Mouse (Mus musculus) embryonic facial prominence, embryonic 10.5 days (tissue): Measurements from ENCODE around the gene Fbxw20. TPM values are rescaled to one million over a fixed set of nuclear protein-coding genes. Genes with fewer than 3 reads are reported as not detected.
"Not testable (repeated sequence)": the region's sequence is repeated elsewhere in the genome, so short reads cannot be mapped to it uniquely, and the experiment has no call there.

Experiments used
- DNase-seq: peaks from one replicate; pipeline ENCODE4 v3.0.0-alpha.2; 2017; ENCODE audit warnings: low spot score
- H3K27ac ChIP-seq: fragments of 300-500 bp; sonication (generic); replicated peaks from 2 replicates; pipeline ENCODE4 v1.5.1; 2016; ENCODE audit warnings: mild to moderate bottlenecking
- H3K27me3 ChIP-seq: fragments of 300-500 bp; sonication (generic); replicated peaks from 2 replicates; pipeline ENCODE4 v1.6.1; 2016; ENCODE audit warnings: low read depth, mild to moderate bottlenecking; ENCODE audit not compliant: poor library complexity, severe bottlenecking
- H3K36me3 ChIP-seq: fragments of 300-500 bp; sonication (generic); replicated peaks from 2 replicates; pipeline ENCODE4 v1.6.1; 2016; ENCODE audit warnings: mild to moderate bottlenecking, moderate library complexity
- H3K4me1 ChIP-seq: fragments of 300-500 bp; sonication (generic); 2 replicates; pipeline ENCODE4 v1.6.1; 2016
- H3K4me3 ChIP-seq: fragments of 300-500 bp; sonication (generic); 2 replicates; pipeline ENCODE4 v1.5.1; 2016; ENCODE audit warnings: mild to moderate bottlenecking, moderate library complexity
- H3K9me3 ChIP-seq: fragments of 300-500 bp; sonication (generic); 2 replicates; pipeline ENCODE4 v1.6.1; 2016; ENCODE audit warnings: mild to moderate bottlenecking
- WGBS: fragments of 180-500 bp; shearing (Covaris S2); methylation state at CpG from one replicate; pipeline ENCODE4 v1.1.7; 2016; 5-methylcytosine and 5-hydroxymethylcytosine counted together
- polyA plus RNA-seq: library from polyadenylated mRNA; unstranded; fragments of >200 nt; fragmentation: Nextera tagmentation; extraction: Ambion mirVana; gene quantifications from 2 replicates; pipeline ENCODE4 v1.2.1, GENCODE M21; 2016

Fbxw20 gene
- not detected in 2 replicates for polyA plus RNA-seq

GRCm38 (mm10) chr9:109234654-109235053 is at the start of gene Fbxw20:
Gene Fbxw20, minus strand, starts transcription at chr9:109234754.
- 84% methylated on average over 1 of the region's 1 CpGs for WGBS
- DNase-seq, result no peak

GRCm38 (mm10) chr9:109263041-109263440 is 28.5 kb upstream of the Fbxw20 start:
- Histone ChIP-seq H3K9me3 (peaks cover 8% of the 10 kb centered on the region; the same call in 1 of the 2 replicates), H3K27ac (no peak overlapping the region), H3K4me1 (no peaks in the 10 kb centered on the region), H3K4me3 (no peak overlapping the region), H3K27me3 (no peaks in the 10 kb centered on the region), H3K36me3 (no peaks in the 10 kb centered on the region)
- no peak for DNase-seq
- 71% methylated on average over 2 of the region's 2 CpGs for WGBS

More at GRCm38 (mm10) chr9:109234654-109235053, at the start of gene Fbxw20:
- H3K27ac ChIP-seq, result no peak within 1 kb of the TSS
- no peaks in the 10 kb centered on the region for H3K27me3 ChIP-seq
- H3K9me3 ChIP-seq, result no peaks in the 10 kb centered on the region
- no peaks in the 10 kb centered on the region for H3K36me3 ChIP-seq
- H3K4me1 ChIP-seq, result no peaks in the 10 kb centered on the region
- H3K4me3 ChIP-seq, result no peak within 1 kb of the TSS

DNA sequence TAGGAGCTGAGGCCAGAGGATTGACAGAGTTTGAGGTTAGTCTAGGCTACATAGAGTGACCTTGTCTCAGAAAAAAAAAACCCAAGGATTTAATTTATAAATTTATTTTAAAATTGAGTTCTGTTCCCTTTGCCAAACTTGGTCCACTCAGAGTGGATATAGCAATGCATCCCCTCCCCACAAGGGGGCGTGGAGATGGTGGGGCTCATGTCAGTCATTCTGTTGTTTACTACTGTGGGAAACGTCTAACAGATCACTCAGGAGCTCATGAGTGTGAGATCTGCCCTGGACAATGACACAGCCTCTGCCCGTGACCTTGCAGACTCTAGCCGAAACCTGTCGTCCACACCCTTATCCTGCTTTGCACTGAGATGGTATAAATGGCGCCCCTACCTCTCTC is 16.1 kb downstream of the Fbxw20 start:
- H3K36me3 ChIP-seq, result no peaks in the 10 kb centered on the region
- H3K4me1 ChIP-seq, result no peaks in the 10 kb centered on the region
- H3K27ac ChIP-seq, result no peak overlapping the region
- H3K4me3 ChIP-seq, result no peak overlapping the region
- peak; percentile 10 for DNase-seq
- WGBS, result 69% methylated on average over 6 of the region's 6 CpGs
- H3K9me3 ChIP-seq, result no peaks in the 10 kb centered on the region
- H3K27me3 ChIP-seq, result no peaks in the 10 kb centered on the region

DNA sequence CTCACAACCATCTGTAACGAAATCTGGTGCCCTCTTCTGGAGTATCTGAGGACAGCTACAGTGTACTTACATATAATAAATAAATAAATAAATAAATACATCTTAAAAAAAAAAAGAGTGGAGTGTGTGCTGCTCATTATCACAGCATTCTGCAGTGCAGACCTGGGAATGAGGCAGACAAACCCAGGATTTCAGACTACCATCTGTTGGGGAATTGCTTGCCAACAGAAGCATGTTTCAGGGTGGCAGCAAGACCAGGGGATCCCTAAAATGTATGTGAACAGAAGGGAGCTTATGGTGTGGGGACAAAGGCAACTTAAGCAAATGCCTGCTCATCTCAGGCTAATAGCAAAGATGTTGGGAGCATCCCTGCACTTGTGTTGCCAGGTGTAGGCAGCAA is 33.2 kb downstream of the Fbxw20 start:
- not testable (repeated sequence) for H3K9me3 ChIP-seq, H3K4me1 ChIP-seq, H3K4me3 ChIP-seq, H3K27me3 ChIP-seq, DNase-seq, H3K27ac ChIP-seq, H3K36me3 ChIP-seq
- 69% methylated on average over 1 of the region's 1 CpGs for WGBS

DNA sequence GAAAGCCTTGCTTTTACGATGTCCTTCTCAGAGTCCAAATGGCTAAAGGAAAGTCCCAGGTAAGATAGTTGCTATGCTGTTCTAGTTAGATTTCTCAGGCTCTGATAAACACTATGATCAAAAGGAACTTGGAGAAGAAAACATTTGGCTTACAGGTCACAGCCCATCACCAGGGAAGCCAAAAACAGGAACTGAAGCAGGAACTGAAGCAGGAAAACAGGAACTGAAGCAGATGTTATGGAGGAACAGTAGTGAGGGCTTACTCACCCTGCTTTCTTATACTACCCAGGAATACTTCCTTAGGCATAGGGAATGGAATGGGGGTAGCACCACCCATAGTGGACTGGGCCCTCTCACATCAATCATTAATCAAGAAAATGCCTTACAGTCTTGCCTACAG is 34.2 kb downstream of the Fbxw20 start:
- no peaks in the 10 kb centered on the region for H3K4me1 ChIP-seq
- 91% methylated on average over 1 of the region's 1 CpGs for WGBS
- no peak overlapping the region for H3K27ac ChIP-seq
- DNase-seq, result no peak
- H3K27me3 ChIP-seq, result no peaks in the 10 kb centered on the region
- no peak overlapping the region for H3K4me3 ChIP-seq
- no peaks in the 10 kb centered on the region for H3K36me3 ChIP-seq
- no peaks in the 10 kb centered on the region for H3K9me3 ChIP-seq

DNA sequence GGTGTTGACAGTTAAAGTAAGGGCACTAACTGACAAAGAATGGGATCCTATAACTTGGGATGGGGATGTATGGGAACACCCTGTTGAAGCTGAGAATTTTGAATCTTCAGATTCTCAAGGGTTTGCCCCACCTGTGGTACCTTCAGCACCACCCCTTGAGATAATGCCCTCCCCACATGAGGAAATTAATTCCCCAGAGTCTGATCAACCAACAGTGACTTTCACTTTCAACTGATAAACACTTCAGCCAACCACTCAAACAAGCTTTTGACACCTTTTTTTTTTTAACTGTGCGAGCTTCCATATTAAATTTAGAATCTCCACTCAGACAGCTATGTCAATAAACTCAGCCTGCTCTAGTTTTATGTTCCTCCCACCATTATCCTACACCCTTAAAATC is 35.2 kb downstream of the Fbxw20 start:
- 82% methylated on average over 1 of the region's 1 CpGs for WGBS
- no peaks in the 10 kb centered on the region for H3K4me1 ChIP-seq
- no peak overlapping the region for H3K27ac ChIP-seq
- H3K27me3 ChIP-seq, result no peaks in the 10 kb centered on the region
- no peaks in the 10 kb centered on the region for H3K36me3 ChIP-seq
- no peaks in the 10 kb centered on the region for H3K9me3 ChIP-seq
- DNase-seq, result no peak
- H3K4me3 ChIP-seq, result no peak overlapping the region

DNA sequence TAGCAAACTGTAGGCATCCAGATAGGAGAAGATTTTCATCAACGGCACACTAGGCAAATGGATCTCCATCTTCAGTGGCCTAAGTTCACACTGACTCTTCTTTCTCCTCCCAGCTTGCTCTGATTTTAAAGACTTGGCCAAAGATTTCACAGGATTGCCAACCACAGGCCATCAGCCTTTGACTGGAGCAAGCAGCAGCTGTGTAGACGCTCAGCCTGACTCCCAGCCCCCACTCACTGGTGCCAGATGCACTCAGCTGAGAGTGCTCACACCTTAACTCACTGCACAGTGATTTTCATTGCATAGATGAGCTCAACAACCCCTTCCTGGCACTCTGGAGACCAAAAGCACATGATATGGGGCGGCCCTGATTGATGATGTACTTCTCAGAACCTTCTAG is 38.7 kb downstream of the Fbxw20 start, which contains the start of gene Fbxw13:
Gene Fbxw13 (minus strand): TSS at position 101 of the 400 bp plus-strand sequence.
- not testable (repeated sequence) for H3K4me3 ChIP-seq, H3K9me3 ChIP-seq, H3K27ac ChIP-seq, H3K27me3 ChIP-seq, DNase-seq, H3K36me3 ChIP-seq, H3K4me1 ChIP-seq
- WGBS, result 85% methylated on average over 3 of the region's 3 CpGs

DNA sequence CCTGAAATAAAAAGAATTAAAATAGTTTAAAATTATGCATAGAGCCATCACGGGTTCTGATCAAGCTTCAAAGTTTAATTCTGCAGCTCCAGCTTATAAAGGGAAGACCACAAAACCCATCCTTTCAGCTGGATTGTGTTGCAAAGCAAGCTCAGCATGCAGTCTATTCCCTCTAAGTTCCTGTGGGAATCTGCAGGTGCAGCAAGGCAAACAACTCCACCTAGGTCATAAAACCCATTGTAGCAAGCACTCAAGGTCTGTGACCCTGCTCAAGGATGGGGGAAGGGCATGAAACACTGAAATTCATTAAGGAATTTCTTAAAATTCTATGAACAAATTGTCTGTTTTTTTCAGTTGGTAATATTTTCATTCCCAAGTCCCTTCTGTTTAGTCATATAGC is 57.3 kb downstream of the Fbxw20 start:
- H3K27me3 ChIP-seq, result no peaks in the 10 kb centered on the region
- no peaks in the 10 kb centered on the region; the same call in 1 of the 2 replicates for H3K9me3 ChIP-seq
- WGBS, result 84% methylated on average over 1 of the region's 1 CpGs
- H3K4me1 ChIP-seq, result no peaks in the 10 kb centered on the region
- DNase-seq, result no peak
- no peaks in the 10 kb centered on the region for H3K36me3 ChIP-seq
- no peak overlapping the region for H3K4me3 ChIP-seq
- H3K27ac ChIP-seq, result no peak overlapping the region

DNA sequence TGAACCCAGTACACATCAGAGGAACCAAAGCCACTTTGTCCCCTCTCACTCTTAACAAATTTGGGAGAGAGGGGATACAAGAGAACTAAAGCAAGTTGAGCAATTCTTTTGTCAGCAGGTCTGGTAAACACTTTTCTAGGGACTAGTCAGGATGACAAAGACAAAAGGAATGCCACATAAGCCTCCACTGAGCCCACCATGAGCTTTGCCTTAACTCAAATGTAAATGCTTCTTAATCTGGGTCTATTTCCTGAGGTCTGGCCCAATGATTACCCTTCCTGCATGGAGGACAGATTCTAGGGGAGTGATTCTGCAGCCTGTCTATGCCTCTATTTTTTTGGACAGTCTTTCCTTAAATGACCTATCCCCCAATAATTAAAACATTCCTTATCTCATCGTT is 58.3 kb downstream of the Fbxw20 start:
- H3K4me1 ChIP-seq, result no peaks in the 10 kb centered on the region
- no peak overlapping the region for H3K27ac ChIP-seq
- no peaks in the 10 kb centered on the region for H3K27me3 ChIP-seq
- no peak overlapping the region for H3K4me3 ChIP-seq
- DNase-seq, result no peak
- no peaks in the 10 kb centered on the region for H3K36me3 ChIP-seq
- WGBS, result 89% methylated on average over 1 of the region's 1 CpGs
- no peaks in the 10 kb centered on the region; the same call in 1 of the 2 replicates for H3K9me3 ChIP-seq

Other genes with a start within 250 kb of the Fbxw20 start
- gene Ucn2, start 248.7 kb downstream of the Fbxw20 start, polyA plus RNA-seq, result not detected in 2 replicates
- 10.0 and 12.2 TPM in 2 replicates for gene Pfkfb4, start 243.0 kb downstream of the Fbxw20 start, polyA plus RNA-seq
- 38.4 and 42.0 TPM in 2 replicates for gene Shisa5, start 196.2 kb downstream of the Fbxw20 start, polyA plus RNA-seq
- gene Trex1, start 175.0 kb downstream of the Fbxw20 start, polyA plus RNA-seq, result 8.4 and 10.3 TPM in 2 replicates
- 35.9 and 36.7 TPM in 2 replicates for gene Atrip, start 160.6 kb downstream of the Fbxw20 start, polyA plus RNA-seq
- 11.8 and 13.3 TPM in 2 replicates for gene Ccdc51, start 152.3 kb downstream of the Fbxw20 start, polyA plus RNA-seq
- gene Tma7, start 152.2 kb downstream of the Fbxw20 start, polyA plus RNA-seq, result 784 and 812 TPM in 2 replicates
- 24.8 and 28.6 TPM in 2 replicates for gene Plxnb1, start 139.4 kb downstream of the Fbxw20 start, polyA plus RNA-seq
- gene Fbxw21, start 72.7 kb downstream of the Fbxw20 start, polyA plus RNA-seq, result not detected in 2 replicates
- not detected in 2 replicates for gene Fbxw13, start 38.8 kb downstream of the Fbxw20 start, polyA plus RNA-seq
- gene Fbxw14, start 52.9 kb upstream of the Fbxw20 start, polyA plus RNA-seq, result not detected in 2 replicates
- not detected in 2 replicates for gene Fbxw28, start 104.9 kb upstream of the Fbxw20 start, polyA plus RNA-seq
- gene Fbxw22, start 169.5 kb upstream of the Fbxw20 start, polyA plus RNA-seq, result not detected in 2 replicates
- gene Fbxw16, start 214.4 kb upstream of the Fbxw20 start, polyA plus RNA-seq, result not detected in 2 replicates